Mouse (Mus musculus): ENCODE data around the gene Gm17720. TPM values are rescaled to one million over a fixed set of nuclear protein-coding genes. Genes with fewer than 3 reads are reported as not detected.

The Gm17720 gene
- polyA plus RNA-seq (2014; fragmentation: Illumina TruSeq; extraction: RNeasy Lipid Tissue Mini Kit (QIAGEN cat#74804)): not detected

DNA sequence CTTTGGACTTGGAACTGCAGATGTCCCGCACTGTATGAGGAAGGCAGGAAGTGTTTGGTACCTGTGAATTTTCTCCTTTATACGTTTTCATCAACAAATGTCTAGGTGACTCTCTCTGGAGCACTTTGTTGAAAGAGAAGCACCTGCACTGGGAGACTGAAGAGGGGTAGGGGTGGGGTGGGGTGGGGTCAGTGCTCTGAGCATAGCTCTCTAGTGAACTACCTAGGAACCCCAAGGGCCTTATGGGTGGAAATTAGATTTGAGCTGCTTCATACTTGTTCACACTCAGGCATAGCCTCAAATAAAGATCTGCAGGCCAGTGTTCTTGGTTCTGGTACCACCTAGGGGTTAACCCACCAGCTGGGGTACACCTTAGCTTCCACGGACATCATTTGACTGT lies at the start of gene Gm17720:
TSS of gene Gm17720 (minus strand) at position 101 of the 400 bp plus-strand sequence.

DNA sequence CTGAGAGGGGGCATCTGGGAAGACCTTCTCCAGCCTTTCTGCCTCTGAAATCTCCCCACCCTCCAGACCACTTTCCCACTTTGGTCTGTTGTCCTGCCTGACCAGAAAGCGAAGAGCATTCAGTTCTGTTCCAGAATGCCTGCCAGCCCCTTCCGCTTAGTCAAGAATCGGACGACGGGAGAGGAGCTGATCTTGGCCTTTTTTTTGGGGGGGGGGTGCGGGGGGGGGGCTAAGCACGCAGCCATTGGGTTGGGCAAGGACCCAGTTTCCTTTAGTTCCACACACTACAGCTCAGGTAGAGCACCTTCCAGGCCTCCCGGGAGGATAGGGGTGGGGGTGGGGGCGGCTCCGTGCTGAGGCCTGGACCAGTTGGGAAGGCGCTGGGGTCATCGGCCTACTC lies 1.6 kb downstream of the Gm17720 start, which contains the start of gene Gm21964:
TSS of gene Gm21964 (plus strand) at position 301 of the 400 bp plus-strand sequence.

DNA sequence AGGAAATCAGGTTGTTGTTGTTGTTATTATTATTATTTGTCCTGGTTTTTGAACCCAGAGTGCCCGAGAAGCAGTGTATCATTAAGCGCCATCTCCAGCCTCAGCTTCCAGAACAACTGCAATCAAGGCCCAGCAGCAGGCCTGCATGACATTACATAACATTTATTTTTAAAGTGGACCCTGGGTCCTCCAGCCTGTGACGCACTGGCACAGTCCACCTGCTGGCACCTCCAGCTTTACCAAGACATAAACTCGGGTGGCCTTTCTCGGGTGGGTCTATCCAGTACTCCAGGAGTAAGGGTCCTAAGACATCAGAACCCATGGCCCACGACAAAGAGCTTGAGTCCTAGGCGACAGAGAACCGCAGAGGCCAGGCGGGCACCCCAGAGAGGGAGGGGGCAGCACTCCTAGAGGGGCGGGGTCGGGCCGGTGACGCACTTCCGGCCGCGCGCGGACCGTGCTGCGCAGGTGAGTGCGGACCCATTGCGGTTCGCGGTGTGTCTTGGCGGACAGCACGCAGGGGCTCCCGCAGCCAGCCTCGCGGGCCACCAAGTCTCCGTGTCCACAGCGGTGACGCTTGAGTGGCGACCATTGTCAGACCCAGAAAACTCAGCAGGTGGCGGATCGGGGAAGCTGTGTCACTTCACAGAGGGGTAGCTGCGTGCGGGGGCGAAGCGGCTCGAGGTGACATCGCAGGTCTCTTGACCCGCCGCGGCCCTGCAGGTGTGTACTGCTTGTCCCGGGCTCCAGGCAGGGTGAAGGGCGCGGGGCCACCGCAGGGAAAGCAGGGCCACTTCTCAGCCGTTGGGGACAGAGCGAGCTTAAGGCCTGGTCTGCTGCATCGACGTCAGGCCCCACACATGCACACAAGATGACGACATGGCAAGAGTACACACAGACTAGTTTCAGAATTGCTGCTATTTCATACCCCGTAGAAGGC lies 23.0 kb downstream of the Gm17720 start, which contains the start of gene Zfp612:
TSS of gene Zfp612 (plus strand) at position 465 of the 940 bp plus-strand sequence.

DNA sequence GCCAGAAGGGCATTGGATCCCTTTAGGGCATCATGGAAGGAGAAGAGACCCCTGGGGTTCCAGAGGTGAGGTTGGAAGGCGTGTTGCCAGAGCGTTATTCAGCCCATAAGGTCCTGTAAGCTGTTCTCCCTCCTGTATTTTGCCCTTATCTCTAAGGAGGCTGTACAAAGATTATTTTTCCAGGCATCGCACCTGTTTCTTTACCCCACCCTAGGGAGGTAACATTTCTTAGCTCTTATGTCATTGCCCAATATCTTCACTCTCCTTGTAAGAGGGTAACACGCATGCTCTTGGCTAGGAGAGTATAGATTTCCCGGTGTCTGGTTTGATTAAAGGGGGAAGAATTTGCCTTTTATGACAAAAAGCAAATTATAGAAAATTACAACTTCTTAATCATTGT lies 62.9 kb downstream of the Gm17720 start, which contains the start of gene Chst4:
TSS of gene Chst4 (minus strand) at position 82 of the 400 bp plus-strand sequence.

Other genes with a start within 250 kb of the Gm17720 start
- 16.0 TPM for gene Phlpp2, start 234.2 kb downstream of the Gm17720 start, polyA plus RNA-seq (2014; fragmentation: Illumina TruSeq; extraction: RNeasy Lipid Tissue Mini Kit (QIAGEN cat#74804))
- 1.3 TPM for gene Marveld3, start 140.6 kb downstream of the Gm17720 start, polyA plus RNA-seq (2014; fragmentation: Illumina TruSeq; extraction: RNeasy Lipid Tissue Mini Kit (QIAGEN cat#74804))
- gene Tat, start 112.3 kb downstream of the Gm17720 start, polyA plus RNA-seq (2014; fragmentation: Illumina TruSeq; extraction: RNeasy Lipid Tissue Mini Kit (QIAGEN cat#74804)): not detected
- gene Chst4, start 63.0 kb downstream of the Gm17720 start, polyA plus RNA-seq (2014; fragmentation: Illumina TruSeq; extraction: RNeasy Lipid Tissue Mini Kit (QIAGEN cat#74804)): 2.6 TPM
- gene Zfp612, start 23.0 kb downstream of the Gm17720 start, polyA plus RNA-seq (2014; fragmentation: Illumina TruSeq; extraction: RNeasy Lipid Tissue Mini Kit (QIAGEN cat#74804)): 14.8 TPM
- gene Gm21964, start 1.5 kb downstream of the Gm17720 start, polyA plus RNA-seq (2014; fragmentation: Illumina TruSeq; extraction: RNeasy Lipid Tissue Mini Kit (QIAGEN cat#74804)): not detected
- not detected for gene Calb2, start 65.5 kb upstream of the Gm17720 start, polyA plus RNA-seq (2014; fragmentation: Illumina TruSeq; extraction: RNeasy Lipid Tissue Mini Kit (QIAGEN cat#74804))
- 14.2 TPM for gene Cmtr2, start 112.9 kb upstream of the Gm17720 start, polyA plus RNA-seq (2014; fragmentation: Illumina TruSeq; extraction: RNeasy Lipid Tissue Mini Kit (QIAGEN cat#74804))
- gene Hydin, start 164.2 kb upstream of the Gm17720 start, polyA plus RNA-seq (2014; fragmentation: Illumina TruSeq; extraction: RNeasy Lipid Tissue Mini Kit (QIAGEN cat#74804)): 1.6 TPM

Measured in ovary, adult 10 weeks (tissue).